Mouse (Mus musculus): ENCODE measurements around the gene Zfp867. TPM values are rescaled to one million over a fixed set of nuclear protein-coding genes. Genes with fewer than 3 reads are reported as not detected.
A peak's percentile ranks its signal among the peaks of the same experiment; 100 is the strongest.

Zfp867 gene
- polyA plus RNA-seq, 1 experiment from 2014 or later, result 10.8 TPM

DNA sequence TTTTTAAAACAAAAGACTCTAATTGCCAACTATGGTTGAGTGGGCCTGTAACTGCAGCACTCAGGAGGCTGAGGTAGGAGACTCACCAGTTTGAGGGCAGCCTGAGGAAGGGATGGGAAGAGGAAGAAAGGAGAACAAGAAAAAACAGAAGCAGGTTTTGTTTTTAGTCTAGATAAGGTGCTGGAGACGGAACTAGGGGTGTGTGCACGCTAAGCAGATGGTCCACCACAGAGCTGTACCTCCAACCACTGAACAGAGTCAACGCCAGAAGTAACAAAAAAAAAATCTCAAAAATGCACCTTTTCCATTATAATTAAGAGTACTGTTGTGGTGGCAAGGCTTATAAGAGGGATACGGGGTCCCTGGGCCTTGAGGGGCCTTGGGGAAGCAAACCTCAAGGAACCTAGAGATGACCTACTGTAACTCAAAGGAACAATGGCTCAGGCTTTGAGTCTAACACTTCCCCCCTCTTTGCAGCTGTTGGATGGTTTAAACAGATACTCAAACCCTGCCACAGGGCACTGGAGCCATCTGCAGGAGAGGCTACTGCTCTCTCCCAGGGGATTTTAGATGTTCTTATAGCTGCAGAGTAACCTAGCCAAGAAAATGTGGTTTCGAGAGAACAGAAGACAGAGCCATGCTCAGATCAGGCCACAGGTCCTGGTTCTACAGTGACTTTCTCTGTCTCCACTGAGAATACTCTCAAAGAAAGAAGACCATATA, 29.9 kb upstream of the Zfp867 start:
- Histone ChIP-seq H3K4me3 (no peak overlapping the region), H3K9ac (no peak overlapping the region), H3K36me3 (peaks cover 65% of the 10 kb centered on the region), H3K4me2 (replicated peaks) (no peak overlapping the region), H3K27ac (no peak overlapping the region), H3K4me1 (peaks cover 15% of the 10 kb centered on the region), H3K27me3 (no peaks in the 10 kb centered on the region), H3K9me3 (replicated peaks) (no peaks in the 10 kb centered on the region)
- ATAC-seq (ENCODE audit: low FRiP score), result no peak
- 95% methylated on average over 5 of the region's 5 CpGs for whole genome bisulfite sequencing

DNA sequence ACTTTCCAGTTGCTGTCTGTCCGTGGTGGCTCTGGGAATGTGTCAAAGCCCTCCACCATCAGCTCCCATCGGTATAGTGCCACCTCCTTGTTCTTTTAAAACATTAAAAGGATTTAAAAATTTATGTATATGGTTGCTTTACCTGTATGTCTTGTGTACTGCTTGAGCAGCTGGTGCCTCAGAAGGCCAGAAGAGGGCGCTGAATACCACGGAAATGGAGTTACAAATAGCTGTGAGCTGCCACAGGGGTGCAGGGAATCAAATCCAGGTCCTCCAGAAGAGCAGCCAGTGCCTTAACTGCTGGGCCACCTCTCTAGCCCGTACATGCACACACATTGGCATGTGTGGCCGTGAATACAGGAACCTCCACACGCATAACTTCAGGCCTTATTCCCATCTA, 25.5 kb upstream of the Zfp867 start:
- Histone ChIP-seq H3K27me3 (no peaks in the 10 kb centered on the region), H3K4me3 (no peak overlapping the region), H3K4me1 (no peaks in the 10 kb centered on the region), H3K27ac (no peak overlapping the region), H3K36me3 (peaks cover 94% of the 10 kb centered on the region), H3K9ac (no peak overlapping the region), H3K9me3 (replicated peaks) (no peaks in the 10 kb centered on the region), H3K4me2 (replicated peaks) (no peak overlapping the region)
- WGBS, result 91% methylated on average over 7 of the region's 7 CpGs
- no peak for ATAC-seq (ENCODE audit: low FRiP score)

GRCm38 (mm10) chr11:59496672-59497310, 24.5 kb upstream of the Zfp867 start:
- no peak overlapping the region for H3K4me3 ChIP-seq
- H3K9me3 ChIP-seq (replicated peaks), result no peaks in the 10 kb centered on the region
- H3K4me1 ChIP-seq, result no peaks in the 10 kb centered on the region
- ATAC-seq (ENCODE audit: low FRiP score), result no peak
- no peak overlapping the region for H3K4me2 ChIP-seq (replicated peaks)
- 89% methylated on average over 6 of the region's 6 CpGs for WGBS
- H3K27me3 ChIP-seq, result no peaks in the 10 kb centered on the region
- no peak overlapping the region for H3K27ac ChIP-seq
- H3K36me3 ChIP-seq, result peaks cover 94% of the 10 kb centered on the region
- H3K9ac ChIP-seq, result no peak overlapping the region

DNA sequence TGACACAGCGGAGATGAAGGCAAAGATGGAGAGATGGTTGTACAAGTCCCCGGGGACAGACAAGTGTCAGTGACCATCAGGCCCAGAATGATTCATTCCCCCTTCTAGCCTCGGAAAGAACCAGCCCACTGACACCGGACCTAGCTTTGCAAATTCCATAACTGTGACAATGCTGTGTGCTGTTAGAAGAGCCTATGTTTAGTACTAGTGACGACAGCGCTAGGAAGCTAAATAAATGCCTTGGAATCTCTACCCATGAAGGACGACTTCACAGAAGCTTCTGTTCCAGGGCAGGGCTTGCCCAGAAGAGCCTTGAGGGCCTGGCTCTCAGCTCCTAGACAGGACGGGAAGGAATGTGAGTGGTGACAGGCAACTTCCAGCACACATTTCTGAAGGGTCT, 13.9 kb upstream of the Zfp867 start:
- no peaks in the 10 kb centered on the region for H3K27me3 ChIP-seq
- no peak overlapping the region for H3K4me2 ChIP-seq (replicated peaks)
- 88% methylated on average over 8 of the region's 8 CpGs for WGBS
- H3K27ac ChIP-seq, result no peak overlapping the region
- H3K36me3 ChIP-seq, result peaks cover 53% of the 10 kb centered on the region
- H3K9me3 ChIP-seq (replicated peaks), result no peaks in the 10 kb centered on the region
- ATAC-seq (ENCODE audit: low FRiP score), result no peak
- no peak overlapping the region for H3K9ac ChIP-seq
- no peak overlapping the region for H3K4me3 ChIP-seq
- H3K4me1 ChIP-seq, result no peaks in the 10 kb centered on the region

DNA sequence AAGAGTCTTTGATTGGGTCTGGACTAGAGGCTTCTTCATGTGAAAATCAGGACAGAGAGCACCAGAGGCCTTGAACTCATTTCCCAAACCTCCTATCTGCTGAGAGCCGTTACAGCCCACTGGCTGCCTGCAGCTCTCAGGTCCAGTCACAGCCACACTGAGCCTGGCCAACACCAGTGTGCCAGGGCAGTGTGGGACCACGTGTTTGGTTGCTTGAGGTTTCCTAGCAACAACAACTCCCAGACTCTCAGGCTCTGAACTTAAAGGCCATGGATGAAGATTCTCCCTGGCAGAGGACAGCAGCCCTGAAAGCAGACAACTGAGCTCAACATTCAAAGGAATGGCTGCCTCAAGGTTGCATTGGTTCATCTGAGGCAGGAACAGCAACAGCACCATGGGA, 13.4 kb upstream of the Zfp867 start:
- Histone ChIP-seq H3K36me3 (peaks cover 47% of the 10 kb centered on the region), H3K27me3 (no peaks in the 10 kb centered on the region), H3K4me2 (replicated peaks) (no peak overlapping the region), H3K9ac (no peak overlapping the region), H3K4me1 (no peaks in the 10 kb centered on the region), H3K27ac (no peak overlapping the region), H3K9me3 (replicated peaks) (no peaks in the 10 kb centered on the region), H3K4me3 (no peak overlapping the region)
- ATAC-seq (ENCODE audit: low FRiP score), result no peak
- WGBS, result 67% methylated on average over 2 of the region's 2 CpGs

DNA sequence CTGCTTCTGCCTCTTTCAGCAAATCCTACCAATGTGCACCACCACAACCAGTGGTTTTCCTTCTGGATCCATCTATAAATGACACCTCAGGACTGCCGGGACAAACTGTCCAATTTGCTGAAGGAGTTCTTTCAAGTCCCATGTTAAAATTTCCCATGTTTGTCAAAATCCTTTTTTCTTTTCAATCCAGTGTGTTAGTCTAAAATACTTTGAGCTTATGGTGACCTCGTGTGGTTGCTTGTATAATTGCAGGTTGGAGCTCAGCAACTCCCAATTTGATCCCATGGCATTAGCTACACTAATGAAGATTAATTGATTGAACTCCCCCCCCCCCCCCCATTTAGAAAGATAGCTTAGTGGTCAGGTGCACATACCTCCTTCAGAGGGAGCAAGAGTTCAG, 10.9 kb upstream of the Zfp867 start:
- Histone ChIP-seq H3K4me3 (no peak overlapping the region), H3K9ac (no peak overlapping the region), H3K36me3 (peaks cover 30% of the 10 kb centered on the region), H3K27me3 (no peaks in the 10 kb centered on the region), H3K4me2 (replicated peaks) (no peak overlapping the region), H3K9me3 (replicated peaks) (no peaks in the 10 kb centered on the region), H3K27ac (no peak overlapping the region), H3K4me1 (no peaks in the 10 kb centered on the region)
- WGBS, result 7% methylated on average over 2 of the region's 2 CpGs
- no peak for ATAC-seq (ENCODE audit: low FRiP score)

- H3K4me2 ChIP-seq (replicated peaks), result no peak overlapping the region
- WGBS, result 68% methylated on average over 6 of the region's 6 CpGs
- H3K9me3 ChIP-seq (replicated peaks), result no peaks in the 10 kb centered on the region
- no peak for ATAC-seq (ENCODE audit: low FRiP score)
- H3K4me1 ChIP-seq, result no peaks in the 10 kb centered on the region
- no peak overlapping the region for H3K9ac ChIP-seq
- no peaks in the 10 kb centered on the region for H3K36me3 ChIP-seq
- no peak overlapping the region for H3K27ac ChIP-seq
- H3K4me3 ChIP-seq, result no peak overlapping the region
- no peaks in the 10 kb centered on the region for H3K27me3 ChIP-seq
Observed at GRCm38 (mm10) chr11:59477240-59477639, 5.0 kb upstream of the Zfp867 start.

GRCm38 (mm10) chr11:59471413-59472325, 605 bp downstream of the Zfp867 start:
- peaks cover 7% of the 10 kb centered on the region for H3K4me1 ChIP-seq
- peak overlapping the region; percentile 86 for H3K9ac ChIP-seq

DNA sequence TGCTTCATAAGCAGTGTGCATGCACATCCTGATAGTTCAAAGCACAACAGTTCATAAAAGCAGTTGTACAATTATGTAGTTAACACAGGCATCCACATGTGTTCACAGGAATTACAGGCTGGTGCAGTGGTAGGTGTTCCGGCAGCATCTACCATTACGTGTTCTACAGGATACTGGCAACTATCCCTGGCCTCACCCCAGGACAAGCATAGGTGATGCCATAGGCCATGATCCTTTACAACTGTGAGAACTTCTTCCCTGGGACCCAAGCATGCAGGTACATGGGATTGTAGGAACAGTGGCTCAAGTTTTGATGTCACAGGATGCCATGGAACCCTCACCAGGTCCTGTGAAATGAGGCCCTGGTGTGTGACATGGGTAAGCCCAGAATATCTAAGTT, 11.8 kb downstream of the Zfp867 start:
- ATAC-seq (ENCODE audit: low FRiP score), result no peak
- H3K27ac ChIP-seq, result no peak overlapping the region
- peaks cover 23% of the 10 kb centered on the region for H3K9me3 ChIP-seq (replicated peaks)
- no peaks in the 10 kb centered on the region for H3K4me1 ChIP-seq
- 96% methylated on average over 2 of the region's 2 CpGs for WGBS
- H3K4me2 ChIP-seq (replicated peaks), result no peak overlapping the region
- H3K9ac ChIP-seq, result no peak overlapping the region
- H3K36me3 ChIP-seq, result peaks cover 75% of the 10 kb centered on the region
- H3K27me3 ChIP-seq, result no peaks in the 10 kb centered on the region
- H3K4me3 ChIP-seq, result no peak overlapping the region

More at GRCm38 (mm10) chr11:59471413-59472325, 605 bp downstream of the Zfp867 start:
- H3K4me3 ChIP-seq, result peak overlapping the region; percentile 82
- peak; percentile 75 for ATAC-seq (ENCODE audit: low FRiP score)
- no peaks in the 10 kb centered on the region for H3K9me3 ChIP-seq (replicated peaks)
- peaks cover 4% of the 10 kb centered on the region for H3K36me3 ChIP-seq
- H3K27ac ChIP-seq, result peak overlapping the region; percentile 77
- H3K4me2 ChIP-seq (replicated peaks), result peak overlapping the region; percentile 75
- no peaks in the 10 kb centered on the region for H3K27me3 ChIP-seq
- WGBS, result 10% methylated on average over 37 of the region's 37 CpGs

DNA sequence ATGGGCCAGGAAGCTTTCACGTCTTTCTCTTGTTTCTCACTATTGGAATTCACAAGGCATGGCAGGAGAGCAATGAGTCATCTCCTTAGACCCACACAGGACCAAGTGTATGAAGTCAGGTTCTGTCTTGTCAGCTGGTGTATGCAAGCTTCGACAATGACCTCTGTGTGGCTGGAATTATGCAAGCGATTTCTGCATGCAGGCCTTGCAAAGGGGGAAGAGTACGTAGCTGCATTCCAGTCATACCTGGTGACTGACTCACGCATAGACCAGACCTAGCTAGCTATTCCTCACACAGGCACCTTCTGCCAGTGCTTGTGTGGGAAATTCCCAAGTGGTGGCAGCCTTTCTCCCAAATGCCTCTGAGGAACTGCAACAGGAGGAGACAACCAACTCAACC, 13.3 kb downstream of the Zfp867 start:
- 66% methylated on average over 5 of the region's 5 CpGs for WGBS
- H3K9ac ChIP-seq, result no peak overlapping the region
- no peaks in the 10 kb centered on the region for H3K4me1 ChIP-seq
- H3K9me3 ChIP-seq (replicated peaks), result peaks cover 19% of the 10 kb centered on the region
- no peak overlapping the region for H3K4me2 ChIP-seq (replicated peaks)
- H3K27ac ChIP-seq, result no peak overlapping the region
- peaks cover 76% of the 10 kb centered on the region for H3K36me3 ChIP-seq
- no peaks in the 10 kb centered on the region for H3K27me3 ChIP-seq
- ATAC-seq (ENCODE audit: low FRiP score), result no peak
- H3K4me3 ChIP-seq, result no peak overlapping the region

DNA sequence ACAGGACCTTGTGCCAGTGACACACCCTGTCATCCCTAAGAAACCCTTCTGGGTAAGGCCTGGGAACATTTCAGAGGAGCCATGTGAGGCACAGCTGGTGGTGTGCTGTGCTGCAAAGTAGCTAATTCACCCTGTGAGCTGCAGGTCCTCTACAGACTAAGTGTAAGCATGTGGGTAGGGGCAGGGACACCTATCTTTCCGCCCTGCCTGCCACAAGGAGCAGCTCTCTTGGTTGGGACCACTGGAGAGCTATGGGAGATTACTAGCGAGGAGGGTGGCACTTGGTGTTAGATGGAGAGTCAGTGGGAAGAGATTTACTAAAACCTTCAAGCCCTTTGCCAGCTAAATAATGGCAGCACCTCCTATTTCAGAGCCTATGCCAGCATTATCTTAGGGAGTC, 15.4 kb downstream of the Zfp867 start:
- WGBS, result 86% methylated on average over 2 of the region's 2 CpGs
- Histone ChIP-seq H3K4me1 (no peaks in the 10 kb centered on the region), H3K4me3 (no peak overlapping the region), H3K27ac (no peak overlapping the region), H3K9me3 (replicated peaks) (no peaks in the 10 kb centered on the region; the same call in 1 of the 2 replicates), H3K27me3 (no peaks in the 10 kb centered on the region), H3K9ac (no peak overlapping the region), H3K36me3 (peaks cover 63% of the 10 kb centered on the region), H3K4me2 (replicated peaks) (no peak overlapping the region)
- ATAC-seq (ENCODE audit: low FRiP score), result no peak

DNA sequence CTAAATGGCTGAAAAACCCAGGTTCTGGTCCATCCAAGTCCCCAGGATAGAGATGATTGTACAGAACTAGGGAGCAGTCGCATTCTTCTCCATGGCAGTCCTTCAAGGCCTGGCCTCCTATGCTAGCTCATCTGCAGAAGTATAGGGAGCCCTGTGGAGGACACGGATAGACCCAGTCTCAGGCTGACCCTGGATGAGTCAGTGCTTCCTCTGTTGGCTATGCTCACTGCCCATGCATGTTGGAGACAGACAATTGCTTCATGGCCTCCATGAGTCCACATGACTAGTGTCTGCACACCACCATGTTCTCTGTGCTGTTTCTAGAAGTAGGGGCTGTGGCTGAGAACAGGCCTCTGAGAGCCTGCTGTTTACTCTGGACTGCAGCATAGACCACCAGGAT, 15.9 kb downstream of the Zfp867 start:
- Histone ChIP-seq H3K36me3 (peaks cover 59% of the 10 kb centered on the region), H3K9me3 (replicated peaks) (no peaks in the 10 kb centered on the region; the same call in 1 of the 2 replicates), H3K4me3 (no peak overlapping the region), H3K27me3 (no peaks in the 10 kb centered on the region), H3K4me1 (no peaks in the 10 kb centered on the region), H3K9ac (no peak overlapping the region), H3K4me2 (replicated peaks) (no peak overlapping the region), H3K27ac (no peak overlapping the region)
- 95% methylated on average over 2 of the region's 2 CpGs for WGBS
- ATAC-seq (ENCODE audit: low FRiP score), result no peak
